Mouse (Mus musculus) spleen, postnatal 36 days (tissue): ENCODE results near the gene St3gal5.

Source experiments
- DNase-seq, 2 experiments: peaks; one replicate each; pipeline ENCODE4 v3.0.0; 2022; ENCODE audit warnings: low spot score in 2 of 2, mixed read lengths in 1 of 2

The St3gal5 gene

DNA sequence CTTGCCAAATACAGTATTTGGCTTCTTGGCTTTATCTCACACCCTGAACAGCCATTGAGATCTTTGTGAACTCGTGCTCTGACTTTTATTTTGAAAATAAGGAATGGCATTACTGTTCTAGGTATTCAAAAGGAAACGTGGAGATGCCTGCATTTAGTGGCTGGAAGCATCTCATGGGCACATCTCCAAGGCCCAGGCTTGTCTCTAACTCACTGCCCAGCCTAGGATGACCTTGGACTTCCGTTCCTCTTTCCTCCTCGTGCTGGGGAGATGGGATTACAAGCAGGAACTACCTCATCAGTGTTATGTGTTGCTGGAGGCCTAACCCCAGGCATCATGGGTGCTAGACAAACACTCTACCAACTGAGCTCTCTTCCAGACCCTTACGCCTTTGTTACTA is 105.9 kb downstream of the St3gal5 start:
- no peak for DNase-seq
